Mouse (Mus musculus): ENCODE results near the gene Sorcs3.

GRCm38 (mm10) chr19:48467471-48467870 lies 261.6 kb downstream of the Sorcs3 start:
- TF ChIP-seq GATA1 (IDR thresholded peaks at IDR 0.05; ENCODE audit: borderline replicate concordance, low read length) (no peak), FLI1 (IDR thresholded peaks at IDR 0.05; ENCODE audit: low read length) (no peak)
